Mouse (Mus musculus) olfactory bulb, adult 2 months (tissue): ENCODE measurements at regions not wholly inside any gene's neighbourhood (a gene's known extent, or its start where the extent isn't known, plus 50 kb on each side); places are given as distances from the start of the nearest gene placed in this dataset.

Source experiments
- H3K27ac ChIP-seq: fragments of 200-500 bp; 2 replicates; pipeline ENCODE4 v1.5.1; 2012; ENCODE audit warnings: low read depth, low read length; ENCODE audit not compliant: insufficient read depth
- H3K4me1 ChIP-seq: fragments of 200-500 bp; 2 replicates; pipeline ENCODE4 v1.6.1; 2012; ENCODE audit warnings: low read length; ENCODE audit not compliant: control insufficient read depth, insufficient read depth
- H3K4me3 ChIP-seq: fragments of 200-500 bp; 2 replicates; pipeline ENCODE4 v1.5.1; 2012; ENCODE audit warnings: mild to moderate bottlenecking, low read depth, low read length, moderate library complexity; ENCODE audit not compliant: insufficient read depth
- CTCF ChIP-seq: fragments of 200-500 bp; IDR thresholded peaks from 2 replicates; pipeline ENCODE4 v1.5.1; 2012; ENCODE audit warnings: low read depth, mild to moderate bottlenecking, low read length, moderate library complexity; ENCODE audit not compliant: insufficient read depth
- POLR2A ChIP-seq: fragments of 200-500 bp; IDR thresholded peaks from 2 replicates; pipeline ENCODE4 v1.6.1; 2012; ENCODE audit warnings: mild to moderate bottlenecking, low read depth, low read length, moderate library complexity; ENCODE audit not compliant: insufficient read depth
- WGBS: fragments of 180-500 bp; shearing (Covaris S2); methylation state at CpG from one replicate; pipeline ENCODE4 v1.1.7; 2018; 5-methylcytosine and 5-hydroxymethylcytosine counted together

DNA sequence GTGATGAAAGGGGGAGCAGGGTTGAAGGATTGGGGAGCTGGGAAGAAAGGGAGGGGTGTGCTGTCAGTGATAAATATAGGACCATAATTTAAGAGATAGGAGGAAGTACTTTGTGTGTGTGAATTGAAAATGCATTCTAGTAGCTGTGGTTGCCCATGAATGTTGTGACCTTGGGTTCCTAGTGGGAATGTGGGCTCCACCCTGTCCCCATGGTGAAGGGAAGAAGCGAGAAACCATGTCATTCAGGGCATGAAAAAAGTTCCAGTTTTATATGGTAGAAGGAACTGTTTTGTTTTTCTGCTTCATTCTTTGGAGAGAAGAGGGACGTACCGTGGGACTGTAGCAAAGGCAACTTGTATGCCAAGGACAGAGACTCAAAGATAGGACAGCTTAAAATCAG, 553.3 kb downstream of the Tns1 start:
- no peak overlapping the region for H3K27ac ChIP-seq
- 88% methylated on average over 3 of the region's 3 CpGs for WGBS
- H3K4me1 ChIP-seq = no peaks in the 10 kb centered on the region
- H3K4me3 ChIP-seq = no peak overlapping the region
- no peak for TF ChIP-seq POLR2A
- no peak for TF ChIP-seq CTCF

DNA sequence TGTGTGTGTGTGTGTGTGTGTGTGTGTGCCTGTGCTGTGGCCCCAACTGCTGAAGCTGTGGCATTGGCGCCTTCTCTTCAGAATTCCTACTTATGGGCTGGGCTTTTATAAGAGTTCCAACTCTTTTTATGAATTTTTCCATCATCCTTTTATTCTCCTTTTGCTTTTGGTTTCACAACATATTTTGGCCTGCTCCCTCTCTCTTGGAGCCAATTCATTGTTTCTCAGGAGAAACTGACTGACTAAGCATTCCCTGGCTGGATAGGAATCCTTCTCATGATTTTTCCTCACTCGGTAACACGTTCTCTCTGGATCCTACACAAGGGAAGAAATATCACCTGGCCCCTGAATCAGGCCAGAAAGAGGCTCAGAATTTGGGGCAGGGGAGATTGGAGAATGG, 551.1 kb upstream of the Tnp1 start:
- no peak for TF ChIP-seq CTCF
- no peak for TF ChIP-seq POLR2A
- no peak overlapping the region for H3K4me3 ChIP-seq
- no peak overlapping the region for H3K27ac ChIP-seq
- WGBS = 85% methylated on average over 3 of the region's 3 CpGs
- H3K4me1 ChIP-seq = no peaks in the 10 kb centered on the region

DNA sequence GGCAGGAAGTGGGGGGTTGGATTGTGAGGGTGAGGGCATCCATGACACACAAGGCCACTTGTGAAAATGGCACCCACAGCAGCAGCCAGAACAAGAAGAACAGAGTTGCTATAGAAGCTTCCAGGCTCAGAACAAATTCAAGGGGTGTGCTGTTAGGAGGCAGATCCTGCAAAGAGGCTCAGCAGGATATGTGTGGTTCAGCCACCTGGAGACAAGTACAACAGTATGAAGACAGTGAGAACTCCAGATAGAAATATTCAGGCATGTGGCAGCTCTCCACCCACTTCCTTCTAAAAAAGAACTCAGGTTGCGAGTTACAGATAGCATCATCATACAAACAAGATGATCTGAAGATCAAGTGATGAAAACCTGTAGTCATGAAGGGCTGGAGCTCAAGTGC, 544.9 kb upstream of the Tnp1 start:
- TF ChIP-seq CTCF (no peak), POLR2A (no peak)
- no peaks in the 10 kb centered on the region for H3K4me1 ChIP-seq
- H3K4me3 ChIP-seq = no peak overlapping the region
- WGBS = 84% methylated on average over 1 of the region's 1 CpGs
- H3K27ac ChIP-seq = no peak overlapping the region

DNA sequence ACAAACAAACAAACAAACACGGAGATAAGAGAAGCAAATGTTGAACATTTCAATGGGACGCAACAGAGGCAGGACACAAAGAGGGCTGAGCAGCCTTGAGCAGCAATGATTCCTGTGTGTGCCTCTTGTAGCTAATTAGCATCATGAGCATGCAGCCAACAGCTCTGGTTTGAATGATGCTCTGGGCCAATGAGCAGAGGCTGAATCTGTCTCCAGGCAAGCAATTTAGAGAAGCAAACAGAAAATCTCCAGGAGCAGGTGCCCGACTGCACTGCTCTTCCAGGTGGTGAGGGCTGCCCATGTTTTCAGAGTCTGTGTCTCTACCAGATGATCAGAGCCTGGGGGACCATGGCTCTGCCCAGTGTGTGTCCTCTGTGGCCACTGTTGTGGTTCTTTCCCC, 532.2 kb upstream of the Tnp1 start:
- TF ChIP-seq POLR2A (no peak), CTCF (no peak)
- WGBS = 29% methylated on average over 3 of the region's 3 CpGs
- 0 out of 2 replicates have a peak, but pooled peaks cover 3% of the 10 kb centered on the region for H3K4me1 ChIP-seq
- no peak overlapping the region for H3K27ac ChIP-seq
- H3K4me3 ChIP-seq = no peak overlapping the region

DNA sequence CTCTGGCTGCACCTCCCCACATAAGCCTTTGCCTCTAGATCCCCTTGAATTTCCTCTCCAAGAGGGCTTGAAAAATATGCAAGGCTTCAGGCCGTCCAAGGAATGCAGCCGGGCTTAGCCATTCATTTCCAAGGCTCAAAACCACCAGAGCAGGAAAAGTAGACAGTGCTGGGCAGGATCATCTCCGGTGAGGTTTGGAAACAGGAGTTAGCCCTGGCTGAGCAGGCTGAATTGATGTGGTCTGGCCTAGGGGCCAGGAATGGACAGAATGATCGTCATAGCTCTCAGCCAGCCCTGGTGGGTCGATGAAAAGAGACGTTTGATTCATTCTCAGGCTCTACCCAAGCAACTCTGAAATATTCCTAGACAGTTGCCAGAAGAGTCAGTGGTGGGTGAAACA, 529.7 kb upstream of the Tnp1 start:
- H3K4me1 ChIP-seq = peaks cover 6% of the 10 kb centered on the region; the same call in 1 of the 2 replicates
- TF ChIP-seq CTCF (no peak), POLR2A (no peak)
- 58% methylated on average over 6 of the region's 6 CpGs for WGBS
- no peak overlapping the region for H3K27ac ChIP-seq
- no peak overlapping the region for H3K4me3 ChIP-seq

DNA sequence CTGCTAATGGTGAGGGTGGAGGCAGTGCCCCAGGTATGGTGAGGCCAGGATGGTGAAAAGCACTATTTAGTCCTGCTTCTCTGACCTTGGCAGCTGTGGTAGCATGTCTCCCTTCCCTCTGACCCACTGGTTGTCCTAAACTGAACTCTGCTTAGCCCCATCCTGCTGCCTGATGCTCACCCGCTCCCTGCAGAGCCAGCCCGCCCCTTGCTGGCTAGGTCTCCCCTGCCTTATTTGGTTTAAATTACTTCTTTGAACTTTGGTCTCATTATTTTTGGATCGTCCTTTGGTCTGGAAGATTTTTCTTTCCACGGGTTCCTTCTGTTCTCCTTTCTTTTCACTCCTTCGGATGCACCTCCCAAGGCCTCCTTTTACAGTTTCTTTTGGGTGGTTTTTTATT, 525.7 kb upstream of the Tnp1 start:
- TF ChIP-seq POLR2A = no peak
- no peak for TF ChIP-seq CTCF
- Histone ChIP-seq H3K27ac (no peak overlapping the region), H3K4me3 (no peak overlapping the region), H3K4me1 (peaks cover 8% of the 10 kb centered on the region; the same call in 1 of the 2 replicates)
- WGBS = 50% methylated on average over 5 of the region's 5 CpGs

DNA sequence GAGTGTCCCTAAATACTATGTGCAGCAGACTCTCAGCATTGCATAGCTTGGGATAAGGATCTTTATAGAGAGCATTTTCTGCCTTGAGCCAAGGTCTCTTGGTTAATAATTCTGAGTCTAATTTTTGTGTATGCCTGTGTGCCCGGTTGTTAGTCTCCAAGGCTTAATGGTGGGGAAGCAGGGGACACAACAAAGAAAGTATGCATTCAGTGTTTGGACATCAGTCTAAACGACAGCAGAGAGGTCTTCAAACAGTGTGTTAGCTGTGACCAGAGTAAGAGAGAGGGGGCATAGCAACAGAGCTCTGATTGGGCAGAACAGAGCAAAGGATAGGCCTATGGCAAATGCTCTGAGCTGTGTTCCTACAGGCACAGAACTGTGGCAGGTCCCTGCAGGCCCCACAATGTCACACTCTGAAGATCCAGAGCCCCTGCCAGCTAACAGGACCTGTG, 522.7 kb upstream of the Tnp1 start:
- 45% methylated on average over 2 of the region's 2 CpGs for WGBS

DNA sequence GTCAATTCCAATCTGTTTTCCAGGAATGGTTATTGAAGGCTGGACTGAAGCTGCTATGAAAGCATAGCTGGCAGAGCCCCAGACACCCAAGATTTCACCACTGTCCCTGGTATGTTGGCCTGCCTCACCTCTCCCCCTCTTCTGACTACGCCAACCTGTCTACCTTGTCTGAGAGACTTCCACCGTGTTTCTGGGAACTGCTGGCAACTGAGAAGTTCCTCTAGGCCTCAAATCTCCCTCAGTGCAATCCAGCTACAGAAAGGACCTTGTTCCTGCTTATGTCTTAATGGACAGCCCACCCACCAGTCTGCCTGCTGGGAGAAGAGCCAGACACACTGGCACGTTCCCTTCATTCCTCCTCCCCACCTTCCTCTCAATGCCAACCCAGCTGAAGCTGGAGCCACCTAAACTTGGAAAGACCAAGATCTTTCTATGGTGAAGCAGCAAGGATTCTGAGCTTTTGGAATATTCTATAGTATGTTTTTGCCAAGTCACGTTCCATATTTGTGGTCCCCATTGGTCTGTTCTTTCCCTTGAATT, 520.1 kb upstream of the Tnp1 start:
- no peak overlapping the region for H3K27ac ChIP-seq
- TF ChIP-seq POLR2A (no peak), CTCF (no peak)
- 69% methylated on average over 4 of the region's 4 CpGs for WGBS
- H3K4me3 ChIP-seq = no peak overlapping the region
- H3K4me1 ChIP-seq = peaks cover 2% of the 10 kb centered on the region; the same call in 1 of the 2 replicates

More for the DNA sequence above, 522.7 kb upstream of the Tnp1 start:
- Histone ChIP-seq H3K27ac (no peak overlapping the region), H3K4me1 (peaks cover 6% of the 10 kb centered on the region; the same call in 1 of the 2 replicates), H3K4me3 (no peak overlapping the region)
- TF ChIP-seq POLR2A (no peak), CTCF (no peak)

DNA sequence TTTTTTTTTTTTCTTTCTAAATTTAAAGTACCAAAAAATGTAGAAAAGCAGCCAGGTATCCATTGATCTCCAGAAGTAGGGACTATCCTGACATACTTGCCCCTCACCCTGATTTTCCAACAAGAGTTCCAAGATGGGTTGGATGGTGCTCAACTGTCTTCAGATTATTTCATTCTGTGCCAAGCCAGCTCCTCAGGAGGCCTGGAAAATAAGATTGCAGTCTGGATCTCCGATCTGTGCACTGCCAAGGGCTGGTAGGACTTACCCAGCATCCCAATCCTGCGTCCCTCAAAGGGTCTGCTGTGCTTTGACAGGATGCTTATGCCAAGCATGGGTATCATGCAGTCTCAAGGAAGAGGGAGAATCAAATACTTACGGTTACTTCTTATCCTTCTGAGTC, 517.8 kb upstream of the Tnp1 start:
- H3K27ac ChIP-seq = no peak overlapping the region
- 79% methylated on average over 3 of the region's 3 CpGs for whole genome bisulfite sequencing
- H3K4me3 ChIP-seq = no peak overlapping the region
- TF ChIP-seq CTCF = no peak
- no peak for TF ChIP-seq POLR2A
- peaks cover under 1% of the 10 kb centered on the region; the same call in 1 of the 2 replicates for H3K4me1 ChIP-seq

DNA sequence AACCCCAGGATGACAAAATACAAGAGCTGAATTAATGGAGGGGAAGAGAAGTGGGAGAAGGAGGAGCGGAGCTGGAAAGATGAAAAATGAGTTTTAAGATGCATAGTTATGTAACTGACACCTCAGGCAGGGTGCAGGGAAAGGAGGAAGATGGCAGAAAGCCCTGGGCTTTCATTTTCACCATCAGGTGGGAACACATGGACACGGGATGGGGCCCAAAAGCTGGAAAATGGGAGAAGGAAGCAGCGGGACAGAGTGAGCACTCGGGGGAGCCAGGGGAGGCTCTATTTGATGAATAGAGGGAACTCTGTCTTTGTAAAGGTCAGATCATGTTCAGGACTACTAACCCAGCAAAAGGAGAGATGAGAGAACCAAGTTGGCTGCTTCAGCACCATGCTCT, 516.6 kb upstream of the Tnp1 start:
- TF ChIP-seq POLR2A (no peak), CTCF (no peak)
- 95% methylated on average over 4 of the region's 4 CpGs for WGBS
- H3K27ac ChIP-seq = no peak overlapping the region
- H3K4me3 ChIP-seq = no peak overlapping the region
- H3K4me1 ChIP-seq = no peaks in the 10 kb centered on the region
